Mouse (Mus musculus): Measurements from ENCODE around the gene Ccl24.

Ccl24 gene

GRCm38 (mm10) chr5:135544865-135545797, 27.7 kb downstream of the Ccl24 start, which contains the start of gene Hip1:
Gene Hip1 (minus strand): TSS chr5:135545120.
- peak; percentile 99 to 100 for DNase-seq (ENCODE audit: low spot score in 2 of 2)

GRCm38 (mm10) chr5:135544032-135544558, 28.8 kb downstream of the Ccl24 start:
- DNase-seq (ENCODE audit: low spot score in 2 of 2): no peak

GRCm38 (mm10) chr5:135537794-135538214, 35.0 kb downstream of the Ccl24 start:
- no peak for DNase-seq (ENCODE audit: low spot score in 2 of 2)

- no peak for DNase-seq (ENCODE audit: low spot score in 2 of 2)
Measured at GRCm38 (mm10) chr5:135537326-135537725, 35.5 kb downstream of the Ccl24 start.

GRCm38 (mm10) chr5:135535867-135536266, 37.0 kb downstream of the Ccl24 start:
- no peak for DNase-seq (ENCODE audit: low spot score in 2 of 2)

DNA sequence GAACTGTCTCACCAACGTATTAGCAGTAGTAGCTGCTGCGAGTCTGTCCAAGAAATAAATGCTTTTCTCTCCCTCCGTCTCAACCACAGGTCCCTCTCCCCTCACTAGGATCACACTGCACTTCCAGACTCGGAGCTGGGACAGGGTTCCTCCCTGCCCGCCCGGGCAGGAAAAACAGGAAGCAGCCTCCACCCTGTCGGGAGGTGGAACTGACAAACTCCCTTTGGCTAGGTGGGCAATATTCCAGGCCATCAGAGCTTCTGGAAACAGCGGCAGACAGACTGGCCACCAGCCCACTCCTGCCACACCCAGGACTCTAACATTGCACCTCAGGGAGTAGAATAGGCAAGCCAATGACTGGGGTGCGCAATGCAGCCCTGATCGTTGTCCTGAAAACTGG, 39.4 kb downstream of the Ccl24 start:
- DNase-seq (ENCODE audit: low spot score in 2 of 2): no peak

GRCm38 (mm10) chr5:135531306-135531845, 41.5 kb downstream of the Ccl24 start:
- no peak for DNase-seq (ENCODE audit: low spot score in 2 of 2)

DNA sequence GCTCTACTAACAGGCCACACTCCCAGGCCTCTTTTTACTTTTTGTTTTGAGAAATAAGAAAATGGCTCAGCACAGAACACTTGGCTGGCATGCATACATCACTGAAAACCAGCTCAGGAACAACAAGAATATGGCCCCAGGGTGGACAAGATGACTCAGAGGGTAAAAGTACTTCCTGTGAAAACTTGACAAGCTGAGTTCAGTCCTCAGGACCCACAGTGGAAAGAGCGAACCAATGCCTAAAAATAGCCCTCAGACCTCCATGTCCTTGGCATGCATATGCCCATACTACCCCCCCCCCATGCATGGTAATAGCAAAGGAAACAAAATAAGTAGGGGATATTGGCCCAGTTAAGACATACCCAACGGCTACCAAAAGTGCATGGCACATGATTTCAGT, 42.9 kb downstream of the Ccl24 start:
- no peak for DNase-seq (ENCODE audit: low spot score in 2 of 2)

- DNase-seq (ENCODE audit: low spot score in 2 of 2): no peak
Measured at GRCm38 (mm10) chr5:135529310-135529709, 43.5 kb downstream of the Ccl24 start.

GRCm38 (mm10) chr5:135527986-135528385, 44.9 kb downstream of the Ccl24 start:
- DNase-seq (ENCODE audit: low spot score in 2 of 2): no peak

DNA sequence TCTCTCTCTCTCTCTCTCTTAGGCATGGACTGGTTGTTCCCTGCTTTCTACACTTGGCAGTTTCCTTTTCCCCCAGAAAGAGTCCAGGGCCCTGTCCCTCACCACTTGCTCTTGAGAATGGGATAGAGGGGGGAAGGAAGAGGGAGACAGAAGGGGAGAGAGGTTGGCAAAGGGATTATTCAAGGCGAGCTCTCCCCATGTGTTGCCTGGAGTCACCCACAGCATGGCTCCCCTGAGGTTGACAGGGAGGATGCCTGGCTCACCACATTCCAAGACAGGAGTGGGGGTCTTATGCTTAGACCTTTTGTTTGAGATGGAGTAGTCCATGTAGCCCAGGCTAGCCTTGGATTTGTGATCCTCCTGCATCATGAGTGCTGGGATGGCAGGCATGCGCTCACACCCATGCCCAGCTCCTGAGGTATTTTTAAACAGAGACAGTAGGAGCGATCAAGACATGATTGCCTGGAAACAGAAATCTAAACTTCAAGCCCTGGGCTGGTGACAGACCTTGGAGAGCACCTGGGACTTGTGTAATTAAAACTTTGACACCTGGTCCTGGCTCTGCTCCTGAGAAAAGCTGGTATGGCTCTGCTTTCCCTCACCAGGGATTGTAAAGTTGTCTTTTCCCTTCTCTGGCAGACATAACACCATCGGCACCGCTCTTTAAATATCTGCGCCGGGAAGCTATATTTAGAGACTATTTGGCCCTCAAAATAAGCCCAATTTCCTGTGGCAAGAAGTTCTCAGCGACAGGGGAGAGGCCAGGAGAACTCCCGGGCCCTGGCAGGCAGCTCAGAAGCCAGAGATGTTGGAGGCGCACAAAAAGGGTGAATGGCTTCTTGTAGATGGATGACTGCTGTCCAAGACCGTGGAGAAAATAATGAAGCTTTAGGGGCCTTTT, 47.9 kb downstream of the Ccl24 start:
- no peak for DNase-seq (ENCODE audit: low spot score in 2 of 2)

- no peak for DNase-seq (ENCODE audit: low spot score in 2 of 2)
Measured at GRCm38 (mm10) chr5:135524087-135524486, 48.8 kb downstream of the Ccl24 start.

- no peak for DNase-seq (ENCODE audit: low spot score in 2 of 2)
Measured at GRCm38 (mm10) chr5:135522111-135522722, 50.6 kb downstream of the Ccl24 start.
